Mouse (Mus musculus): Measurements from ENCODE around the gene Shb. TPM values are rescaled to one million over a fixed set of nuclear protein-coding genes. Genes with fewer than 3 reads are reported as not detected.

Shb gene
- polyA plus RNA-seq, 1 experiment from 2014 or later, result 6.8 TPM

- H3K4me3 ChIP-seq, result no peak overlapping the region
- H3K9ac ChIP-seq, result no peak overlapping the region
- H3K4me2 ChIP-seq, result no peak overlapping the region
- H3K9me3 ChIP-seq, result no peaks in the 10 kb centered on the region
- 90% methylated on average over 10 of the region's 10 CpGs for WGBS
- H3K27ac ChIP-seq, result no peak overlapping the region
- H3K4me1 ChIP-seq, result peaks cover 18% of the 10 kb centered on the region
- no peaks in the 10 kb centered on the region for H3K27me3 ChIP-seq
- ATAC-seq (ENCODE audit: insufficient number of reproducible peaks, low FRiP score, low TSS enrichment, low read depth), result no peak
- no peaks in the 10 kb centered on the region for H3K36me3 ChIP-seq
These were observed 109.6 kb downstream of the Shb start for GRCm38 (mm10) chr4:45422640-45423039.

DNA sequence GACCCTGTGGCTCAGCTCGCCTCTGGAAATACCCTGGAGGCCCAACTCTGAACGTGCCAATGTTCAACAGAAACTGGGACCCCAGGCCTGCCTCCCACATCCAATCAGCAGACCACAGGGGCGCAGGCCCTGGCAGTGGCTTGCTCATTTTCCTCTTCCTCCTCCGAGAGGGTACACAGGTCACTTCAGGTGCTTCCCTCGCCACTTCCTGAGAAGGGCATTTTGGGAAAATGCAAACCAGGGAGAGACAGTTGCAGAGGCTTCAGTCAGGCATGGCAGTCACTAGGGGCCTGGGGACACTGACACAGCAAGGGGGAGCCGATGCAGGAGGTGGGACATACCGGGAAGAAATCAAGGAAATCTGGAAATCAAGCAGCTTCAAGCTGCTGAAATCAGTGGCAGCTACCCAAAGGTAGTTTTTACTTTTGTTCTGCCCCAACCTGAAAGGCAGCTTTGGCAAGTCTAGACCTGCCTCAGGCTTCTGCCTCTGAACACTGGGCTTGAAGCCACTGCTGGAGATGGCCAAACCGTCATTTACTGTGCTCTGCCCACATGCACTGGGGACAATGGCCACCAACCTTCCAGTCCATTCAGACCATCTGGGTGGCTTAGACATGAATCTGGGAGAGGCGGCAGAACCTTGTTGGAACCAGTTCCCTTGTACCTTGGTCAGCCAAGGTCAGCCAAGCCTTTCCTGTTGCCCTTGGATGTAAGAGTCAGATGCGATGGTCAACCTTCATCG is 110.6 kb downstream of the Shb start:
- peak overlapping the region; percentile 54; the same call in 1 of the 2 replicates for H3K27ac ChIP-seq
- H3K4me1 ChIP-seq, result peaks cover 18% of the 10 kb centered on the region
- no peak for ATAC-seq (ENCODE audit: insufficient number of reproducible peaks, low FRiP score, low TSS enrichment, low read depth)
- H3K27me3 ChIP-seq, result no peaks in the 10 kb centered on the region
- no peak overlapping the region for H3K9ac ChIP-seq
- H3K36me3 ChIP-seq, result no peaks in the 10 kb centered on the region
- no peaks in the 10 kb centered on the region for H3K9me3 ChIP-seq
- WGBS, result 67% methylated on average over 11 of the region's 11 CpGs
- no peak overlapping the region for H3K4me2 ChIP-seq
- H3K4me3 ChIP-seq, result no peak overlapping the region

DNA sequence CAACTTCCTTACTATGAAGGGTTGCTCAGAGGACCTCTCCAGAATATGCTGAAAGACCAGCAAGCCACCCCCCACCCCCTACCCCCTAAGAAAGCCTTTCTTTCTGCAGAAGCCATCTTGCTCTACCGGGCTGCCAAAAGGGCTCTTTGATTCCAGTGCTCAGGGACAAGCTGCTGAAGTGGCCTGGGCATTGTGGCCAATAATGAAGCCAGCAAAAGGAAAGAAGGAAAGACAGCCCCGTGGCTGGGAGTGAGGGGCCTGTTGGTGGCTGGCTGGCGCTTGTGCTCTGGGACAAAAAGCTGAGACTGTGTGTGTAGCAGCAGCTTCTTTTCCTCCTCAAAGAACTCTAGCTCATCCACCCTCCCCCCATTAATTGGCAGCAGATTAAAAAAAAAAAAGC is 111.5 kb downstream of the Shb start:
- no peaks in the 10 kb centered on the region for H3K36me3 ChIP-seq

DNA sequence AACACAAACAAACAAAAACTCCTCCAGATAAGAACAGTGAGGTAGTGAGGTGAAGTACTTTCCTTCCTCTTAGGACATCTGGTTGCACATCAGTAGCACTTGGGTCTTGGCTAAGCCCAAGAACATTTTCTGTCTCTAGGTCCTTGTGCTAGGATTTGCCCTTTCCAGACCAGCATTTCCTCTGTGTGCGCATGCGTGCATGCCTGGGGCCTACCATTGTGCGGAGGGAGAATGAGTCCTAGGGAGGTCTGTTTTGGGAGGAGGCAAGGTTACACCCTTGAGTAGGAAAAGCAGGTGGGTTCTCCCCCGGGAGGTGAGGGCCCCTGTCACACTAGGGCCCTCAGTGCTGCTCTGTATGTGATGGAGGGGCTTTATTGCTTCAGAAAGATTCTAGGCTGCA is 113.2 kb downstream of the Shb start:
- no peak overlapping the region for H3K9ac ChIP-seq
- 78% methylated on average over 4 of the region's 4 CpGs for WGBS
- no peaks in the 10 kb centered on the region for H3K36me3 ChIP-seq
- no peaks in the 10 kb centered on the region for H3K27me3 ChIP-seq
- peaks cover 18% of the 10 kb centered on the region for H3K4me1 ChIP-seq
- H3K4me2 ChIP-seq, result no peak overlapping the region
- H3K4me3 ChIP-seq, result no peak overlapping the region
- H3K9me3 ChIP-seq, result no peaks in the 10 kb centered on the region
- H3K27ac ChIP-seq, result no peak overlapping the region
- no peak for ATAC-seq (ENCODE audit: insufficient number of reproducible peaks, low FRiP score, low TSS enrichment, low read depth)

More for the DNA sequence above, 111.5 kb downstream of the Shb start:
- Histone ChIP-seq H3K4me3 (no peak overlapping the region), H3K4me2 (no peak overlapping the region), H3K9me3 (no peaks in the 10 kb centered on the region), H3K27me3 (no peaks in the 10 kb centered on the region), H3K4me1 (peaks cover 18% of the 10 kb centered on the region), H3K9ac (no peak overlapping the region), H3K27ac (no peak overlapping the region)
- ATAC-seq (ENCODE audit: insufficient number of reproducible peaks, low FRiP score, low TSS enrichment, low read depth), result no peak
- 63% methylated on average over 3 of the region's 3 CpGs for WGBS

- Histone ChIP-seq H3K27ac (no peak overlapping the region), H3K4me1 (peaks cover 14% of the 10 kb centered on the region), H3K4me2 (peak overlapping the region; percentile 27; the same call in 1 of the 2 replicates), H3K27me3 (no peaks in the 10 kb centered on the region), H3K36me3 (no peaks in the 10 kb centered on the region), H3K9ac (no peak overlapping the region), H3K4me3 (no peak overlapping the region), H3K9me3 (no peaks in the 10 kb centered on the region)
- WGBS, result 26% methylated on average over 10 of the region's 11 CpGs
- no peak for ATAC-seq (ENCODE audit: insufficient number of reproducible peaks, low FRiP score, low TSS enrichment, low read depth)
These were observed 113.9 kb downstream of the Shb start for GRCm38 (mm10) chr4:45418229-45418950.

- Histone ChIP-seq H3K36me3 (no peaks in the 10 kb centered on the region), H3K27ac (no peak overlapping the region), H3K4me3 (no peak overlapping the region), H3K4me2 (no peak overlapping the region), H3K4me1 (peaks cover 9% of the 10 kb centered on the region), H3K27me3 (no peaks in the 10 kb centered on the region), H3K9me3 (no peaks in the 10 kb centered on the region), H3K9ac (no peak overlapping the region)
- 65% methylated on average over 7 of the region's 7 CpGs for WGBS
- ATAC-seq (ENCODE audit: insufficient number of reproducible peaks, low FRiP score, low TSS enrichment, low read depth), result no peak
These were observed 116.0 kb downstream of the Shb start for GRCm38 (mm10) chr4:45416314-45416713.

DNA sequence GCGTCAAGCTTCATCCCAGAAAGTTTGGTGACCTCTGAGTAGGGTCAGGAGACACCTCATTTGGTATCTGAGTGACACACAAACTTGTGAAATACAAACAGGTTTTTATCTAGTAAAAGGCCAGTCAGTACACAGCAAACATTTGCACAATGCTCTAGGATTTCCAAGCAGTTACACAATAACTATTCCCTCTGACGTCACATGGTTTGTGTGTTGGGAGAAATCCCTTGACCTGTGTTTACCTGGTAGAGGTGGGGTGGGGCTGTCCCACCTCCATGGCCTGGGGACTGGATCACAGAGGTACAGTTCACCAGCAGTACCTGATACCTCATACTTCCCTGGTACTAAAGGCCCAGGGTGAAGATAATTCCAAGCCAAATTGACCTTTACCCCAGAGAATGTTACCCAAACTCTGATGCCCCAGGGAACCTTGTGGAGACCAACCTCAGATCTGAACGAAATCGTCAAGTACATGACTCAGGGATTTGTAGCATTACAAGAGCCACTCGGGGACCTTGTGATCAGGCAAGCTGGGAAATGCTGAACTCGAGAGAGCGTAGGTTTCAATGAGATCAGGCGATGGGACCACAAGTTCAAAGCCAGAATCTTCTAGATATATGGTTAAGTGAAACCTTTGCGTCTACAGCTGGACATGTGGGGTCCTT is 118.5 kb downstream of the Shb start:
- H3K27ac ChIP-seq, result no peak overlapping the region
- WGBS, result 78% methylated on average over 9 of the region's 9 CpGs
- peaks cover 12% of the 10 kb centered on the region for H3K4me1 ChIP-seq
- ATAC-seq (ENCODE audit: insufficient number of reproducible peaks, low FRiP score, low TSS enrichment, low read depth), result no peak
- no peak overlapping the region for H3K4me2 ChIP-seq
- no peaks in the 10 kb centered on the region for H3K9me3 ChIP-seq
- no peaks in the 10 kb centered on the region for H3K27me3 ChIP-seq
- H3K9ac ChIP-seq, result no peak overlapping the region
- no peaks in the 10 kb centered on the region for H3K36me3 ChIP-seq
- no peak overlapping the region for H3K4me3 ChIP-seq

- ATAC-seq (ENCODE audit: insufficient number of reproducible peaks, low FRiP score, low TSS enrichment, low read depth), result no peak
- Histone ChIP-seq H3K9me3 (no peaks in the 10 kb centered on the region), H3K4me3 (no peak overlapping the region), H3K27me3 (no peaks in the 10 kb centered on the region), H3K4me1 (peaks cover 7% of the 10 kb centered on the region), H3K36me3 (no peaks in the 10 kb centered on the region), H3K27ac (no peak overlapping the region), H3K9ac (no peak overlapping the region), H3K4me2 (no peak overlapping the region)
- WGBS, result 72% methylated on average over 16 of the region's 16 CpGs
These were observed 119.7 kb downstream of the Shb start for GRCm38 (mm10) chr4:45412433-45413192.

DNA sequence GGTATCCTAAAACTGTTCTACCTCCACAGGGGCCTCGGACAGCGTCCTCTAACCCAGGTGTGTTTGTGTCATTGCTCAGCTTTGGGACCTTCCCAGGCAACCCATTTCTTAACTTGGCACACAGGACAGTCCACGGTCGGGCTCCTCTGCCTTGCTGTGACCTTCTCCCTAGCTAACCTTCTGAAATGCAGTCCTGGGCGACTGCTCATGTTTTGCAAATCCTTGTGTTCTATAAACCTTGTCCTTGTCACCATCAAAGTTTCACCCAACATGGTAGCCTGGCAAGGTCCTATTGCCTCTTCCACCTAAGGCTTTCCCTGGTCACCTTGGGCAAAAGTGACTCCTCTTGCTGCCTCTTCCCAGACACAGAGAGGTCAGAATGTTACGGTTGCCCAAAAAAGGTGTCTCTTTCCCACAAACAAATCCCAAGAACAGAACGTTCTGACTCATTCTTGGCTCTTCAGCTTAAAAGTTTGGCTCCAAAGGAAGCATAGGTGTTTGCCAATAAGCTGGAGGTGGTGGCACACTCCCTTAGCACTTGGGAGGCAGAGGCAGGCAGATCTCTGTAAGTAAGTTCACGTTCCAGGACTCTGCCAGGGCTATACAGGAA is 121.0 kb downstream of the Shb start:
- Histone ChIP-seq H3K4me3 (no peak overlapping the region), H3K4me1 (peaks cover 19% of the 10 kb centered on the region), H3K27me3 (no peaks in the 10 kb centered on the region), H3K9me3 (no peaks in the 10 kb centered on the region), H3K4me2 (no peak overlapping the region), H3K27ac (no peak overlapping the region), H3K36me3 (no peaks in the 10 kb centered on the region), H3K9ac (no peak overlapping the region)
- 87% methylated on average over 8 of the region's 8 CpGs for WGBS
- no peak for ATAC-seq (ENCODE audit: insufficient number of reproducible peaks, low FRiP score, low TSS enrichment, low read depth)

DNA sequence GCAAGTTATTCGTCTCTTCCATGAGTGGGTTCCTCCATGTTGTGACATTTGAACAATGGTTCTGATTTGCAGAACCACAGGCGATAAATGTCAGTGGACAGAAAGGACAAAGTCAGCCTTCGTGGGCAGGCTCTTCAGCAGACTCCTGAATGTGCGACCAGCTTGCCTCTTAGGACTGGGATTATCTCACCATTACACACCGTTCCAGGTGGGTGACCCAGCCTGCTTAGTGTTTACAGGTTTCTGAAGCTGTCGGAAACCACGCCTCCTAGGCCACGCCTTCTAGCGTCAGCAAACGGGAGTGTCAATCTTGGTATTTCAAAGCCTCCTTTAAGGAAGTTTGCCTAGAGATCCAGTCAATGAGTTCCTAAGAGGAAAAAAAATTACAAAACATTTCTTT is 123.0 kb downstream of the Shb start:
- 2% methylated on average over 10 of the region's 10 CpGs for WGBS
- Histone ChIP-seq H3K4me3 (peak overlapping the region; percentile 98), H3K27me3 (no peaks in the 10 kb centered on the region), H3K9me3 (no peaks in the 10 kb centered on the region), H3K4me2 (peak overlapping the region; percentile 81), H3K4me1 (peaks cover 23% of the 10 kb centered on the region), H3K36me3 (peaks cover 3% of the 10 kb centered on the region), H3K27ac (peak overlapping the region; percentile 96), H3K9ac (peak overlapping the region; percentile 94)
- ATAC-seq (ENCODE audit: insufficient number of reproducible peaks, low FRiP score, low TSS enrichment, low read depth), result no peak

DNA sequence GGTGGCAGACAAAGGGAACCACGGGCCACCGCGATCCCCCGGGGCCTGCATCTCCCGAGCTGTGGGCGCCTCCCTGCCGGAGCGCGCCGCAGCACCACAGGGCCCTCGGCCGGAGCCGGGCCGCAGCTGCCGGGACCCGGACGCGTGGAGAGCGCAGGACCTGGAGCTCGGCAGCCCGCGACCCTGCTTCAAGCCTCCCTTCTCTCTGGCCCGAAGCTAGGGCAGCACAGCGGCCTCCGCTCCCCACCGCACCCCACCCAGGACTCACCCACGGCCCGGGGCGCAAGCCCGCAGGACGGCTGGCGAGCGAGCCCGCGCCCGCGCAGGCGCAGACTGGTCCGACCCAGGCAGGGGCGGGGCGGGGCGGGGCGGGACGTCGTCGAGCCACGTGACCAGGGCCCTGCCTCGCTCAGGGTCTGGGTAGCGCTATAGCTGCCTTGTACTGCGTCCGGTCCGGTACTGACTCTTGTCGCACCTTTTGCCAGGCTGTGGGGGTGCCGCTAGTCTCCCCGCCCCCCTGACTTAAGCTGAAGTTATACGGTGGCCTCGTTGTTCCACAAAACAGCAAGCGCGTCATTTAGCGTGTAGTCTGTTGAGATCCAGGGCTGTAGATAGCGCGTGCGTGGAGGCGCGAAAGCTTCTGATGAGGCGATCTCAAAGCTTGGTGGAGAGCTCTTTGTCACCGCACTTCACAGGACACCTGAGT is 123.7 kb downstream of the Shb start, which contains the start of gene Slc25a51:
Gene Slc25a51, minus strand, starts transcription at position 340 of the 706 bp plus-strand sequence.
- peak; percentile 97 for ATAC-seq (ENCODE audit: insufficient number of reproducible peaks, low FRiP score, low TSS enrichment, low read depth)

More for the DNA sequence above, 123.7 kb downstream of the Shb start, which contains the start of gene Slc25a51:
- under 1% methylated on average over 56 of the region's 67 CpGs for WGBS
- Histone ChIP-seq H3K27me3 (no peaks in the 10 kb centered on the region), H3K4me2 (peak within 1 kb of the TSS; percentile 81), H3K9me3 (no peaks in the 10 kb centered on the region), H3K4me1 (peaks cover 23% of the 10 kb centered on the region), H3K27ac (peak within 1 kb of the TSS; percentile 96), H3K4me3 (peak within 1 kb of the TSS; percentile 98), H3K9ac (peak within 1 kb of the TSS; percentile 94), H3K36me3 (peaks cover 10% of the 10 kb centered on the region)
